Mouse (Mus musculus) stomach, postnatal 0 days (tissue): ENCODE data around the gene Rala. TPM values are rescaled to one million over a fixed set of nuclear protein-coding genes. Genes with fewer than 3 reads are reported as not detected.
A peak's percentile ranks its signal among the peaks of the same experiment; 100 is the strongest.

Experiments used
- ATAC-seq: fragments of 200-750 bp; cut with Nextera tagmentation; 2 replicates; pipeline ENCODE4 v1.8.0; 2017; ENCODE audit not compliant: low FRiP score, low TSS enrichment
- DNase-seq: peaks from one replicate; pipeline ENCODE4 v3.0.0-alpha.2; 2016; ENCODE audit warnings: low spot score
- H3K27ac ChIP-seq: fragments of 300-500 bp; sonication (generic); replicated peaks from 2 replicates; pipeline ENCODE4 v1.5.1; 2014; ENCODE audit warnings: mild to moderate bottlenecking, control low read depth
- H3K27me3 ChIP-seq: fragments of 300-500 bp; sonication (generic); 2 replicates; pipeline ENCODE4 v1.6.1; 2014; ENCODE audit warnings: low read length; ENCODE audit not compliant: control insufficient read depth, insufficient read depth
- H3K36me3 ChIP-seq: fragments of 300-500 bp; sonication (generic); 2 replicates; pipeline ENCODE4 v1.6.1; 2014; ENCODE audit warnings: low read length, mixed read lengths; ENCODE audit not compliant: control insufficient read depth, insufficient read depth
- H3K4me1 ChIP-seq: fragments of 300-500 bp; sonication (generic); replicated peaks from 2 replicates; pipeline ENCODE4 v1.6.1; 2014; ENCODE audit warnings: antibody characterized with exemption; ENCODE audit not compliant: control insufficient read depth, insufficient read depth
- H3K4me2 ChIP-seq: fragments of 300-500 bp; sonication (generic); replicated peaks from 2 replicates; pipeline ENCODE4 v1.6.1; 2014; ENCODE audit warnings: low read depth, mild to moderate bottlenecking, control low read depth, moderate library complexity
- H3K4me3 ChIP-seq: fragments of 300-500 bp; sonication (generic); 2 replicates; pipeline ENCODE4 v1.5.1; 2014; ENCODE audit warnings: low read depth, low read length, control low read depth
- H3K9ac ChIP-seq: fragments of 300-500 bp; sonication (generic); 2 replicates; pipeline ENCODE4 v1.6.1; 2014; ENCODE audit warnings: mild to moderate bottlenecking, low read length, control low read depth, mixed read lengths
- H3K9me3 ChIP-seq: fragments of 300-500 bp; sonication (generic); 2 replicates; pipeline ENCODE4 v1.6.1; 2016; ENCODE audit warnings: low read length; ENCODE audit not compliant: control insufficient read depth
- CTCF ChIP-seq: IDR thresholded peaks from 2 replicates; pipeline ENCODE4 v1.5.1; 2016; ENCODE audit warnings: antibody characterized with exemption, low read depth, mild to moderate bottlenecking, moderate library complexity
- EP300 ChIP-seq: optimal IDR thresholded peaks from 2 replicates; pipeline ENCODE3; 2016; ENCODE audit warnings: antibody characterized with exemption
- WGBS: fragments of 180-500 bp; shearing (Covaris S2); extraction: QIAGEN DNeasy Blood & Tissue Kit; methylation state at CpG from one replicate; pipeline ENCODE4 v1.1.7; 2014; 5-methylcytosine and 5-hydroxymethylcytosine counted together
- polyA plus RNA-seq: library from polyadenylated mRNA; unstranded; fragments of >200 nt; fragmentation: Nextera tagmentation; extraction: Ambion mirVana; gene quantifications from 2 replicates; pipeline ENCODE4 v1.2.1, GENCODE M21; 2015

Rala gene
- polyA plus RNA-seq, 1 experiment from 2014 or later = 87.8 TPM

- Histone ChIP-seq H3K4me1 (no peaks in the 10 kb centered on the region), H3K9ac (no peak overlapping the region), H3K4me2 (no peak overlapping the region), H3K9me3 (no peaks in the 10 kb centered on the region), H3K4me3 (no peak overlapping the region), H3K27me3 (no peaks in the 10 kb centered on the region), H3K36me3 (no peaks in the 10 kb centered on the region), H3K27ac (no peak overlapping the region)
- ATAC-seq = no peak
- WGBS = 60% methylated on average over 2 of the region's 2 CpGs
- no peak for TF ChIP-seq EP300
- DNase-seq = no peak
These were observed 100.7 kb downstream of the Rala start for GRCm38 (mm10) chr13:17843336-17843735.

DNA sequence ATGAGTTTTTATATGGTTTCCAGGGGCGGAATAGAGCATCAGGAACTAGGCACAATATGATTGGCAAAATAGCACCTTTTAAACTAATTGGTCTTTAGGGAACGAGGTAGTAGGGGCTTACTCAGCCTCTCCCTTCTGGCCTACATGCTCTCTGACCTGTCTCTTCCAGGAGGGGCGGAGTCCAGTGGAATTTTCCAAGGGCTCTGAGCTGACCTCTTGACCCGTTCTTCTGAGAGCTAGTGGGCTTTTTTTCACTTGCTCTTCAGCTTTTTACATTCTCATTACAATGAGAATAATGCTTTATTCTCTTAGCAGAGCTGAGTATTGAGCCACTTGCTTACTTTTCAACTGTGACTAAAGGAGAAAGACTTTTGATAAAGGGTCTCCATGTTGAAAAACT is 101.3 kb downstream of the Rala start:
- TF ChIP-seq EP300 (no peak), CTCF (no peak)
- H3K27me3 ChIP-seq = no peaks in the 10 kb centered on the region
- no peaks in the 10 kb centered on the region for H3K9me3 ChIP-seq
- DNase-seq = no peak
- no peak overlapping the region for H3K9ac ChIP-seq
- H3K4me1 ChIP-seq = no peaks in the 10 kb centered on the region
- H3K27ac ChIP-seq = no peak overlapping the region
- H3K4me2 ChIP-seq = no peak overlapping the region
- no peaks in the 10 kb centered on the region for H3K36me3 ChIP-seq
- ATAC-seq = no peak
- no peak overlapping the region for H3K4me3 ChIP-seq
- WGBS = 54% methylated on average over 4 of the region's 4 CpGs

DNA sequence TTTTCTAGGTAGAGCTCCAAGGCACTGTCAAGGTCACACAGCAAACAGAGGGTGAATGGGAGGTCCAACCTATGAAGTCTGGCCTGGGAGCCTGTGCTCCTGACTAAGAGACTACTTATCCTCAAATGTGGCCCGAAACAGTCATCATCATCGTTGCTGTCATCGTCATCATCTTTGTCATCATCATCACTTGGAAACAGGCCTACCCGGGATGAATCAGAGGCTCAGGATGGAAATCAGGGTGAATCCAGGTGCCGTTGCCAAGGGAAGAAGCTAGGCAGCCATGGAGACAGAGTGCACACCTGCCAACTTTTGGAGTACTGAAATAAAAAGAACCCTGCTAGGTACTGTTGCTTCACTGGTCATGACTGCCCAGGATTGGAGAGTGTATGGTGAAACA is 104.9 kb downstream of the Rala start:
- H3K36me3 ChIP-seq = no peaks in the 10 kb centered on the region
- 85% methylated on average over 5 of the region's 5 CpGs for WGBS
- H3K27me3 ChIP-seq = no peaks in the 10 kb centered on the region
- H3K4me2 ChIP-seq = no peak overlapping the region
- no peak for TF ChIP-seq CTCF
- TF ChIP-seq EP300 = no peak
- H3K9me3 ChIP-seq = no peaks in the 10 kb centered on the region
- H3K9ac ChIP-seq = no peak overlapping the region
- H3K27ac ChIP-seq = no peak overlapping the region
- no peaks in the 10 kb centered on the region for H3K4me1 ChIP-seq
- no peak overlapping the region for H3K4me3 ChIP-seq
- no peak for DNase-seq
- ATAC-seq = no peak

DNA sequence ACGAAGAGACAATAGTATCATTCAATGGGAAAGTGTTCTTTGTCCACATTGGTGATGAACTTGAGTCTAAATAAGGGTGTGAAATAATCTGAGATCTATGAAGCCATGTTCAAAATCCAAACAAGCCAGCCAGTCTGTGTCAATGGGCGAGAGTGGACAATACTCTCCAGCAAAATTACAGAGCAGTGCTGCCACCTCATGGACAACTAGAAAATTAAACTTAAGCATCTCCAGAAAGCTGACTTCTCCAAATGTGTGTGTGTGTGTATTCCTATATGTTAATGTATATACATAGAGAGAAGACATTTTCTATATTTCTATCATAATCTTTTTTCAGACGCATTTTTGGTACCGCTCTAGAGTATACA is 105.6 kb downstream of the Rala start:
- no peaks in the 10 kb centered on the region for H3K4me1 ChIP-seq
- WGBS = 36% methylated on average over 4 of the region's 4 CpGs

DNA sequence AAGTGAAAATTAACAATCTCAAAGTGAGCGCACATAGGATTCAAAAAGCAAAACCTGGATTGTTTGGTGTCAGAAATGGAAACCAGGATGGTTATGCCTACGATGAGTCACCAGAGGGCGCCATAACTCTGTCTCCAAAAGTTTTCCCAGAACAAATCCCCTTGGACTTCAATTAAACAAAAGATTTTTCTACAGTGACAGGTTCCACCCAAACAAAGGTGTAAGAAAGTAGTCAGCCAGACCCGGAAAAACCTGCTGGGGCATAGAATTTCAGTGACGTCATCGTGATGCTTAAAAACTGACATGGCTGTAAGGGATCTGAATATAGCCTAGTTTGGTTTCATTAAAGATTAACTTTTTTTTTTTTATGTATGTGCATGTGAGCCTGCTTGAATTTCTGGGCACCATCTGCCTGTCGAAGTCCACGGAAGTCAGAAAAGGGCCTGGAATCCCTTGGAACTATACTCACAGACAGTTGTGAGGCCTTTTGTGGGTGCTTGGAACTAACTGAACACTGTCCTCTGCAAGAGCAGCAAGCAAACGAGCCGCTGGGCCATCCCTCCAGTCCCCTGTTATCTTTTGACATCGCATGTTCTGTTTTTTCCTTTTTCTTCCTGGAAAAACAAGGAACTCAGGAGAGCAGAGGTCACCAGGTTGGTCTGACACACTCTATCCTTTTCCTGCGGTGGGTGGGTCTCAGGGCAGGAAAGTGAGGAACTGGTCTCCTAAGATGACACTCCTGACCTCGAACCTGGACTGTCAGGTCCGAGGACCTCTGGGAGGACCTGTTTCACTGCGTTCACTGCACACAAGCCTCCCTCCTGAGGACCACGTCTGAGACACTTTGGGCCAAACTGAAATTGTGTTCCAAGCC is 106.2 kb downstream of the Rala start:
- no peaks in the 10 kb centered on the region for H3K27me3 ChIP-seq
- no peak overlapping the region for H3K4me3 ChIP-seq
- WGBS = 32% methylated on average over 16 of the region's 16 CpGs
- no peaks in the 10 kb centered on the region for H3K4me1 ChIP-seq
- H3K9ac ChIP-seq = no peak overlapping the region
- peak overlapping the region; percentile 65 for H3K27ac ChIP-seq
- TF ChIP-seq CTCF (peak; percentile 84), EP300 (peak; percentile 57)
- ATAC-seq = peak; percentile 90
- 0 out of 2 replicates have a peak overlapping the region, but pooled peaks have one; percentile 9 for H3K4me2 ChIP-seq
- no peaks in the 10 kb centered on the region for H3K36me3 ChIP-seq
- DNase-seq = peak; percentile 65
- no peaks in the 10 kb centered on the region for H3K9me3 ChIP-seq

More for the DNA sequence above, 105.6 kb downstream of the Rala start:
- peak; percentile 82 for TF ChIP-seq CTCF
- no peak for TF ChIP-seq EP300
- H3K27ac ChIP-seq = no peak overlapping the region; the same call in 1 of the 2 replicates
- H3K9ac ChIP-seq = no peak overlapping the region
- H3K9me3 ChIP-seq = no peaks in the 10 kb centered on the region
- no peaks in the 10 kb centered on the region for H3K27me3 ChIP-seq
- H3K36me3 ChIP-seq = no peaks in the 10 kb centered on the region
- no peak overlapping the region for H3K4me2 ChIP-seq
- no peak overlapping the region for H3K4me3 ChIP-seq
- DNase-seq (peak; percentile 74), ATAC-seq (peak; percentile 38)

- TF ChIP-seq EP300 = no peak
- no peak for TF ChIP-seq CTCF
- Histone ChIP-seq H3K27ac (no peak overlapping the region), H3K27me3 (no peaks in the 10 kb centered on the region), H3K36me3 (no peaks in the 10 kb centered on the region), H3K4me3 (no peak overlapping the region), H3K9ac (no peak overlapping the region), H3K4me2 (no peak overlapping the region), H3K9me3 (no peaks in the 10 kb centered on the region), H3K4me1 (no peaks in the 10 kb centered on the region)
- no peak for ATAC-seq
- 75% methylated on average over 7 of the region's 7 CpGs for WGBS
- no peak for DNase-seq
These were observed 107.2 kb downstream of the Rala start for GRCm38 (mm10) chr13:17836808-17837207.
